Mouse (Mus musculus): Measurements from ENCODE around the gene Smim14. TPM values are rescaled to one million over a fixed set of nuclear protein-coding genes. Genes with fewer than 3 reads are reported as not detected.

Smim14 gene
- polyA plus RNA-seq, 1 experiment from 2014 or later: 141 TPM

GRCm38 (mm10) chr5:65435806-65436561, 101.0 kb downstream of the Smim14 start, which contains the start of gene Ugdh:
Gene Ugdh (minus strand): TSS chr5:65435949.
- peaks cover 14% of the 10 kb centered on the region for H3K4me1 ChIP-seq (ENCODE audit: control insufficient read depth, insufficient read depth, low read length)
- H3K9ac ChIP-seq (ENCODE audit: low read length): peak within 1 kb of the TSS; percentile 90
- H3K27me3 ChIP-seq (ENCODE audit: control insufficient read depth, insufficient read depth, low read length): no peaks in the 10 kb centered on the region
- peak within 1 kb of the TSS; percentile 88 for H3K27ac ChIP-seq (ENCODE audit: low read length)
- H3K4me3 ChIP-seq (ENCODE audit: low read length): peak within 1 kb of the TSS; percentile 90
- H3K4me2 ChIP-seq (ENCODE audit: low read depth, low read length): peak within 1 kb of the TSS; percentile 79
- H3K9me3 ChIP-seq (replicated peaks; ENCODE audit: control insufficient read depth, low read length): no peaks in the 10 kb centered on the region
- H3K36me3 ChIP-seq (ENCODE audit: control insufficient read depth, insufficient read depth): no peaks in the 10 kb centered on the region
- peak; percentile 98 for ATAC-seq (replicated peaks; ENCODE audit: extremely low read depth, insufficient read depth, low FRiP score)
- WGBS: under 1% methylated on average over 50 of the region's 51 CpGs

GRCm38 (mm10) chr5:65435363-65435805, 101.6 kb downstream of the Smim14 start:
- Histone ChIP-seq H3K4me1 (ENCODE audit: control insufficient read depth, insufficient read depth, low read length) (peaks cover 14% of the 10 kb centered on the region), H3K9ac (ENCODE audit: low read length) (peak overlapping the region; percentile 90), H3K27ac (ENCODE audit: low read length) (peak overlapping the region; percentile 88), H3K4me3 (ENCODE audit: low read length) (peak overlapping the region; percentile 90), H3K9me3 (replicated peaks; ENCODE audit: control insufficient read depth, low read length) (no peaks in the 10 kb centered on the region), H3K36me3 (ENCODE audit: control insufficient read depth, insufficient read depth) (no peaks in the 10 kb centered on the region), H3K27me3 (ENCODE audit: control insufficient read depth, insufficient read depth, low read length) (no peaks in the 10 kb centered on the region), H3K4me2 (ENCODE audit: low read depth, low read length) (peak overlapping the region; percentile 79)
- WGBS: under 1% methylated on average over 44 of the region's 47 CpGs
- ATAC-seq (replicated peaks; ENCODE audit: extremely low read depth, insufficient read depth, low FRiP score): no peak

GRCm38 (mm10) chr5:65434471-65435362, 102.3 kb downstream of the Smim14 start:
- ATAC-seq (replicated peaks; ENCODE audit: extremely low read depth, insufficient read depth, low FRiP score): no peak
- peaks cover 14% of the 10 kb centered on the region for H3K4me1 ChIP-seq (ENCODE audit: control insufficient read depth, insufficient read depth, low read length)
- 5% methylated on average over 15 of the region's 15 CpGs for WGBS

GRCm38 (mm10) chr5:65429441-65429840, 107.5 kb downstream of the Smim14 start:
- no peaks in the 10 kb centered on the region for H3K27me3 ChIP-seq (ENCODE audit: control insufficient read depth, insufficient read depth, low read length)
- no peaks in the 10 kb centered on the region for H3K9me3 ChIP-seq (replicated peaks; ENCODE audit: control insufficient read depth, low read length)
- WGBS: 77% methylated on average over 5 of the region's 5 CpGs
- peaks cover 8% of the 10 kb centered on the region for H3K4me1 ChIP-seq (ENCODE audit: control insufficient read depth, insufficient read depth, low read length)
- H3K27ac ChIP-seq (ENCODE audit: low read length): no peak overlapping the region
- H3K36me3 ChIP-seq (ENCODE audit: control insufficient read depth, insufficient read depth): peaks cover 7% of the 10 kb centered on the region
- no peak overlapping the region for H3K4me3 ChIP-seq (ENCODE audit: low read length)
- ATAC-seq (replicated peaks; ENCODE audit: extremely low read depth, insufficient read depth, low FRiP score): no peak
- H3K9ac ChIP-seq (ENCODE audit: low read length): no peak overlapping the region
- H3K4me2 ChIP-seq (ENCODE audit: low read depth, low read length): no peak overlapping the region

More at GRCm38 (mm10) chr5:65434471-65435362, 102.3 kb downstream of the Smim14 start:
- peak overlapping the region; percentile 90 for H3K4me3 ChIP-seq (ENCODE audit: low read length)
- peak overlapping the region; percentile 90 for H3K9ac ChIP-seq (ENCODE audit: low read length)
- H3K27me3 ChIP-seq (ENCODE audit: control insufficient read depth, insufficient read depth, low read length): no peaks in the 10 kb centered on the region
- peak overlapping the region; percentile 79 for H3K4me2 ChIP-seq (ENCODE audit: low read depth, low read length)
- H3K9me3 ChIP-seq (replicated peaks; ENCODE audit: control insufficient read depth, low read length): no peaks in the 10 kb centered on the region
- H3K36me3 ChIP-seq (ENCODE audit: control insufficient read depth, insufficient read depth): no peaks in the 10 kb centered on the region
- peak overlapping the region; percentile 88 for H3K27ac ChIP-seq (ENCODE audit: low read length)

- H3K9ac ChIP-seq (ENCODE audit: low read length): no peak overlapping the region
- H3K4me2 ChIP-seq (ENCODE audit: low read depth, low read length): no peak overlapping the region
- H3K4me1 ChIP-seq (ENCODE audit: control insufficient read depth, insufficient read depth, low read length): 0 out of 2 replicates have a peak, but pooled peaks cover 1% of the 10 kb centered on the region
- peaks cover 15% of the 10 kb centered on the region for H3K36me3 ChIP-seq (ENCODE audit: control insufficient read depth, insufficient read depth)
- H3K4me3 ChIP-seq (ENCODE audit: low read length): no peak overlapping the region
- ATAC-seq (replicated peaks; ENCODE audit: extremely low read depth, insufficient read depth, low FRiP score): no peak
- no peak overlapping the region for H3K27ac ChIP-seq (ENCODE audit: low read length)
- no peaks in the 10 kb centered on the region for H3K9me3 ChIP-seq (replicated peaks; ENCODE audit: control insufficient read depth, low read length)
- no peaks in the 10 kb centered on the region for H3K27me3 ChIP-seq (ENCODE audit: control insufficient read depth, insufficient read depth, low read length)
- 59% methylated on average over 4 of the region's 4 CpGs for WGBS
Observed at GRCm38 (mm10) chr5:65428321-65428720, 108.7 kb downstream of the Smim14 start.

GRCm38 (mm10) chr5:65425251-65425650, 111.7 kb downstream of the Smim14 start:
- H3K4me1 ChIP-seq (ENCODE audit: control insufficient read depth, insufficient read depth, low read length): no peaks in the 10 kb centered on the region
- ATAC-seq (replicated peaks; ENCODE audit: extremely low read depth, insufficient read depth, low FRiP score): no peak
- no peak overlapping the region for H3K27ac ChIP-seq (ENCODE audit: low read length)
- no peak overlapping the region for H3K4me3 ChIP-seq (ENCODE audit: low read length)
- H3K36me3 ChIP-seq (ENCODE audit: control insufficient read depth, insufficient read depth): peaks cover 44% of the 10 kb centered on the region
- no peak overlapping the region for H3K9ac ChIP-seq (ENCODE audit: low read length)
- WGBS: 83% methylated on average over 5 of the region's 5 CpGs
- no peaks in the 10 kb centered on the region for H3K27me3 ChIP-seq (ENCODE audit: control insufficient read depth, insufficient read depth, low read length)
- H3K4me2 ChIP-seq (ENCODE audit: low read depth, low read length): no peak overlapping the region
- no peaks in the 10 kb centered on the region for H3K9me3 ChIP-seq (replicated peaks; ENCODE audit: control insufficient read depth, low read length)

- no peak overlapping the region for H3K9ac ChIP-seq (ENCODE audit: low read length)
- ATAC-seq (replicated peaks; ENCODE audit: extremely low read depth, insufficient read depth, low FRiP score): no peak
- H3K27ac ChIP-seq (ENCODE audit: low read length): no peak overlapping the region
- no peaks in the 10 kb centered on the region for H3K27me3 ChIP-seq (ENCODE audit: control insufficient read depth, insufficient read depth, low read length)
- H3K9me3 ChIP-seq (replicated peaks; ENCODE audit: control insufficient read depth, low read length): no peaks in the 10 kb centered on the region
- H3K36me3 ChIP-seq (ENCODE audit: control insufficient read depth, insufficient read depth): peaks cover 46% of the 10 kb centered on the region
- 85% methylated on average over 6 of the region's 6 CpGs for WGBS
- H3K4me1 ChIP-seq (ENCODE audit: control insufficient read depth, insufficient read depth, low read length): no peaks in the 10 kb centered on the region
- H3K4me2 ChIP-seq (ENCODE audit: low read depth, low read length): no peak overlapping the region
- no peak overlapping the region for H3K4me3 ChIP-seq (ENCODE audit: low read length)
Observed at GRCm38 (mm10) chr5:65424215-65424614, 112.8 kb downstream of the Smim14 start.

GRCm38 (mm10) chr5:65422803-65423202, 114.2 kb downstream of the Smim14 start:
- Histone ChIP-seq H3K9ac (ENCODE audit: low read length) (no peak overlapping the region), H3K27ac (ENCODE audit: low read length) (no peak overlapping the region), H3K9me3 (replicated peaks; ENCODE audit: control insufficient read depth, low read length) (no peaks in the 10 kb centered on the region), H3K27me3 (ENCODE audit: control insufficient read depth, insufficient read depth, low read length) (no peaks in the 10 kb centered on the region), H3K4me2 (ENCODE audit: low read depth, low read length) (no peak overlapping the region), H3K4me3 (ENCODE audit: low read length) (no peak overlapping the region), H3K4me1 (ENCODE audit: control insufficient read depth, insufficient read depth, low read length) (no peaks in the 10 kb centered on the region), H3K36me3 (ENCODE audit: control insufficient read depth, insufficient read depth) (peaks cover 46% of the 10 kb centered on the region)
- 89% methylated on average over 8 of the region's 8 CpGs for WGBS
- ATAC-seq (replicated peaks; ENCODE audit: extremely low read depth, insufficient read depth, low FRiP score): no peak

- Histone ChIP-seq H3K9ac (ENCODE audit: low read length) (no peak overlapping the region), H3K36me3 (ENCODE audit: control insufficient read depth, insufficient read depth) (peaks cover 49% of the 10 kb centered on the region), H3K9me3 (replicated peaks; ENCODE audit: control insufficient read depth, low read length) (no peaks in the 10 kb centered on the region), H3K27ac (ENCODE audit: low read length) (no peak overlapping the region), H3K4me1 (ENCODE audit: control insufficient read depth, insufficient read depth, low read length) (peaks cover 7% of the 10 kb centered on the region), H3K4me3 (ENCODE audit: low read length) (no peak overlapping the region), H3K4me2 (ENCODE audit: low read depth, low read length) (no peak overlapping the region), H3K27me3 (ENCODE audit: control insufficient read depth, insufficient read depth, low read length) (no peaks in the 10 kb centered on the region)
- no peak for ATAC-seq (replicated peaks; ENCODE audit: extremely low read depth, insufficient read depth, low FRiP score)
- 75% methylated on average over 6 of the region's 6 CpGs for WGBS
Observed at GRCm38 (mm10) chr5:65420822-65421221, 116.2 kb downstream of the Smim14 start.
